Mouse (Mus musculus): ENCODE results near the gene Vmn2r33.
"Not testable (repeated sequence)": the region's sequence is repeated elsewhere in the genome, so short reads cannot be mapped to it uniquely, and the experiment has no call there.

Gene Vmn2r33

GRCm38 (mm10) chr7:7566686-7567085 lies at the start of gene Vmn2r33:
TSS of gene Vmn2r33 (minus strand) at chr7:7566786.
- DNase-seq (ENCODE audit: low spot score): not testable (repeated sequence)
